Mouse (Mus musculus) CH12.LX (cell line): ENCODE data around the gene Mylk3.

Experiments used
- BHLHE40 ChIP-seq: IDR thresholded peaks from 2 replicates; pipeline ENCODE4 v1.6.1; 2011; ENCODE audit warnings: mild to moderate bottlenecking, low read depth, low read length, improper control_type of control experiment
- CHD2 ChIP-seq: IDR thresholded peaks from 2 replicates; pipeline ENCODE4 v1.6.1; 2011; ENCODE audit warnings: low read length, improper control_type of control experiment
- CTCF ChIP-seq, 2 experiments: IDR thresholded peaks in 1 of 2; conservative IDR thresholded peaks in 1 of 2; 2 replicates each; pipeline ENCODE4 v1.5.1; 2011 to 2012; ENCODE audit warnings: low read depth in 2 of 2, low read length in 2 of 2, improper control_type of control experiment in 1 of 2, inconsistent platforms in 1 of 2, mild to moderate bottlenecking in 1 of 2, moderate library complexity in 1 of 2
- ELF1 ChIP-seq: IDR thresholded peaks from 2 replicates; pipeline ENCODE4 v1.6.1; 2014; ENCODE audit warnings: low read depth, mild to moderate bottlenecking, inconsistent platforms, low read length, improper control_type of control experiment
- JUN ChIP-seq: IDR thresholded peaks from 2 replicates; pipeline ENCODE4 v1.6.1; 2011; ENCODE audit warnings: low read depth, mild to moderate bottlenecking, low read length, improper control_type of control experiment, moderate library complexity; ENCODE audit not compliant: insufficient read depth
- MAZ ChIP-seq: IDR thresholded peaks from 2 replicates; pipeline ENCODE4 v1.6.1; 2012; ENCODE audit warnings: low read depth, mild to moderate bottlenecking, inconsistent platforms, low read length, improper control_type of control experiment, moderate library complexity
- MXI1 ChIP-seq: IDR thresholded peaks from 2 replicates; pipeline ENCODE4 v1.6.1; 2011; ENCODE audit warnings: mild to moderate bottlenecking, low read depth, low read length, improper control_type of control experiment
- PAX5 ChIP-seq: IDR thresholded peaks from 2 replicates; pipeline ENCODE4 v1.6.1; 2012; ENCODE audit warnings: low read length, inconsistent platforms, mixed read lengths
- POLR2A ChIP-seq: IDR thresholded peaks from 2 replicates; pipeline ENCODE4 v1.6.1; 2011; ENCODE audit warnings: low read depth, mild to moderate bottlenecking, improper control_type of control experiment, low read length
- POLR2AphosphoS2 ChIP-seq: IDR thresholded peaks from 2 replicates; pipeline ENCODE4 v1.6.1; 2011; ENCODE audit warnings: low read depth, low read length, improper control_type of control experiment
- RCOR1 ChIP-seq: conservative IDR thresholded peaks from 2 replicates; pipeline ENCODE4 v1.6.1; 2012; ENCODE audit warnings: low read depth, mild to moderate bottlenecking, inconsistent platforms, low read length, improper control_type of control experiment
- SMC3 ChIP-seq: IDR thresholded peaks from 2 replicates; pipeline ENCODE4 v1.6.1; 2011; ENCODE audit warnings: low read depth, low read length, improper control_type of control experiment
- USF1 ChIP-seq: IDR thresholded peaks from 2 replicates; pipeline ENCODE4 v1.6.1; 2014; ENCODE audit warnings: low read depth, mild to moderate bottlenecking, inconsistent platforms, low read length, improper control_type of control experiment
- ZC3H11A ChIP-seq: IDR thresholded peaks from 2 replicates; pipeline ENCODE4 v1.6.1; 2012; ENCODE audit warnings: low read depth, mild to moderate bottlenecking, inconsistent platforms, low read length, improper control_type of control experiment

GRCm38 (mm10) chr8:85396432-85397079 lies 10.4 kb upstream of the Mylk3 start:
- TF ChIP-seq PAX5 (no peak), CTCF (conservative IDR thresholded peaks at IDR 0.05 in 1 of 2, IDR thresholded peaks at IDR 0.05 in 1 of 2; ENCODE audit: low read depth in 2 of 2, low read length in 2 of 2) (no peak), POLR2A (no peak), MXI1 (no peak), BHLHE40 (no peak), MAZ (no peak), ELF1 (no peak), USF1 (no peak), RCOR1 (no peak), POLR2AphosphoS2 (no peak), JUN (no peak), CHD2 (no peak), SMC3 (no peak), ZC3H11A (no peak)
